Mouse (Mus musculus): ENCODE results near the gene Pkp3.

Pkp3 gene

GRCm38 (mm10) chr7:141094487-141095205 is 16.6 kb downstream of the Pkp3 start:
- DNase-seq (ENCODE audit: low spot score) = no peak

DNA sequence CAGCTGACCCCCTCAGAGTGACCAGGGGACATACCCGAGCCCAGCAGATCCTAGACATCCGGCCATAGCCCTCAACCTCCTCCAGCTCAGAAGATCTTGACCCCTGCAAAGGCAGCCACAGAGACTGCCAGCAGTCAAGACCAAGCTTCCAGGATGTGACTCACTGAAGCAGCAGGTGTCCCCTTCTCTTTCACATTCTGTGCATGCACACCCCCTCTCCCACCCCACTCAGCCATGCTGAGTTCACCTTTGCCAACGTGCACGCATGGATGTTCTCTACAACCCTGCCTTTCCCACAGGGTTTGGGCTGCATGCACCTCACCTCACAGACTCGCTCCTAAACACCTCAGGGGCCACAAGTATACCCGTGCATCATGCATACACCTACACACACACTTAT is 18.0 kb downstream of the Pkp3 start:
- no peak for DNase-seq (ENCODE audit: low spot score)

DNA sequence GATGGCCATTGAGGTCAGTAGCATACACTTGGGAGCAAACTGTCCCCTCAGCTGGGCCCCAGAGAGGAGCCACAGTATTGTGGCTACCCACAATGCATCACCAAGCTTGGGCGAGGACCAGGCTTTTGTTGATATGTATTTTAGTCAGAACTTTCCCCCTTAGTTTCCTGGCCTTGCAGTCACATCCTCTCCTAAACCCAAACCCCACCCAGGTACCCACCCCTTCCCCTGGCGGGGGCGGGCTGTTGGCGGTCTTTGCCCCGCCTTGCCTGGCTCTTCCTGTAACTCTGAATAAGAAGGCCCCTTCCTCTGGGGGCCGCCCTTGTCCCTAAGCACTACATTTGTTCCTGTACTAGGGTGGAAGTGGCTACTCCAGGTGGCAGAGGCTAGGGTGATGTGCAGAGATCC is 18.6 kb downstream of the Pkp3 start:
- DNase-seq (ENCODE audit: low spot score) = no peak

DNA sequence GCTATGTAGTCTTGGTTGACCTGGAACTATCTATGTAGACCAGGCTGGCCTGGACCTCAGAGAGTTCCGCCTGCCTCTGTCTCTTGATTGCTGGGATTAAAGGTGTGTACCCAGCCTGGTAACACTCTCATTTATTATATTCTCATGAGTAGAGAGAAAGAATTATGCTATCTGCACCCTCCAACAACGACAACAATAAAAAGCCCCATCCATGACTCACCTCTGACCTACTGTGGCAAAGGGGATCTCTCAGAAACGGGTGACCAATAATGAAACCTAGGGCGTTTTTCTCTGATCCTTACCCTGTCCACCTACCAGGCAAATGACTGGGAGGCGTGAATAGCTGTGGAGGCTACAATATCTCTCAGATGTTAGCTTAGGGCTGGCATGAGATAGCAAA is 19.2 kb downstream of the Pkp3 start:
- DNase-seq (ENCODE audit: low spot score) = no peak

GRCm38 (mm10) chr7:141099911-141100691 is 22.1 kb downstream of the Pkp3 start, which contains the start of gene Sigirr:
Sigirr (minus strand) TSS chr7:141100572.
- DNase-seq (ENCODE audit: low spot score) = peak; percentile 20

- DNase-seq (ENCODE audit: low spot score) = no peak
Observed at GRCm38 (mm10) chr7:141103161-141103560, 25.1 kb downstream of the Pkp3 start.

- DNase-seq (ENCODE audit: low spot score) = no peak
Observed at GRCm38 (mm10) chr7:141115874-141116273, 37.9 kb downstream of the Pkp3 start.

GRCm38 (mm10) chr7:141117636-141118035 is 39.6 kb downstream of the Pkp3 start, which contains the start of gene Ano9:
Ano9 (minus strand) TSS chr7:141117806.
- no peak for DNase-seq (ENCODE audit: low spot score)

- no peak for DNase-seq (ENCODE audit: low spot score)
Observed at GRCm38 (mm10) chr7:141119487-141119886, 41.5 kb downstream of the Pkp3 start.

GRCm38 (mm10) chr7:141120605-141121004 is 42.6 kb downstream of the Pkp3 start:
- no peak for DNase-seq (ENCODE audit: low spot score)

- DNase-seq (ENCODE audit: low spot score) = no peak
Observed at GRCm38 (mm10) chr7:141121051-141121531, 43.1 kb downstream of the Pkp3 start.

- DNase-seq (ENCODE audit: low spot score) = no peak
Observed at GRCm38 (mm10) chr7:141122245-141122644, 44.2 kb downstream of the Pkp3 start, which contains the start of gene Ptdss2. Ptdss2 (plus strand) TSS chr7:141122382.

GRCm38 (mm10) chr7:141122689-141123516 is 44.9 kb downstream of the Pkp3 start:
- peak; percentile 95 for DNase-seq (ENCODE audit: low spot score)

GRCm38 (mm10) chr7:141123517-141123856 is 45.5 kb downstream of the Pkp3 start:
- no peak for DNase-seq (ENCODE audit: low spot score)

- DNase-seq (ENCODE audit: low spot score) = peak; percentile 98
Observed at GRCm38 (mm10) chr7:141131024-141131820, 53.2 kb downstream of the Pkp3 start.

DNA sequence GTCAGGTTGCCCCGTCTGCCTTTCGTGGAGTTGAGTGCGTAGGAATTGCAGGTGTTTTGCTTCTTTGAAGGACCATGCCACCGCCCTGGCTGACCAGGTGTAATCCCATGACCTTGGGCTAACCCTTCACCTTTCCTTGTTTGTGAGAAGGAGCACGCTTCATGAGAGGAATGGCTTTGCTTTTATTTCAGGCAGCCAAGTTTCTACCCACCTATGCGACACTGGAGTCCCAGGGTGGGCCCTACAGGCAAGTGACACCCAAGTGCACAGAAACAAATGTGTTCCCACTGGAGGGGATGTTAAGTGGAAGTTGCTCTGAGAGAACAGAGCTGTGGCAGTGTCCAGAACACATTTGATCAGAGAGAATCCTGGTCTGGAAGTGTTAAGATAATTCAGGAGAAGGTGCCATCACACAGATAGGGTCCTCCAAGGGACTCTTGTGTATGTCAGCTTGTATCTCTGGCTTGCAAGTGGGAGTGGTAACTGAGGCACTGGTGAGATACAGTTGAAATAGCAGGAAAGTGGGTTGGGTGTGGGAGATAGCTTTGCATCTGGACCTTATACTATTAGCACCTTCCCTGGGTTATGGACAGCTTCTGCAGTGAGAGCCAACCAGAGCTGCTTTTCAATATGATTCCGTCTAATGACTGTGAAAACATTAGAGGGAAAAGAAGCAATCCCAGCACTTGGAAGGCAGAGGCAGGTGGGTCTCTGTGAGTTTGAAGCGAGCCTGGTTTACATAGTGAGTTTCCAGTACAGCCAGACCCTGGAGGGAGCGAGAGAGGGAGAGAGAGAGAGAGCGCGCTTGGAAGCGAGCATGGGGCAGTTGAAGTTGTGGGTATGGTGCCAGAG is 54.1 kb downstream of the Pkp3 start:
- no peak for DNase-seq (ENCODE audit: low spot score)

Data from retina, embryonic 14.5 days (tissue).